Mouse (Mus musculus) CH12.LX (cell line): ENCODE measurements at regions not wholly inside any gene's neighbourhood (a gene's known extent, or its start where the extent isn't known, plus 50 kb on each side); places are given as distances from the start of the nearest gene placed in this dataset.

Experiments
- DNase-seq: peaks from one replicate; pipeline ENCODE4 v3.0.0-alpha.2; 2013; ENCODE audit errors: extremely low read depth
- H3K27ac ChIP-seq: 2 replicates; pipeline ENCODE4 v1.5.1; 2012; ENCODE audit warnings: low read depth, mild to moderate bottlenecking, control low read depth, moderate library complexity; ENCODE audit not compliant: insufficient read depth
- H3K27me3 ChIP-seq: replicated peaks from 2 replicates; pipeline ENCODE3; 2012; ENCODE audit warnings: inconsistent platforms
- H3K36me3 ChIP-seq, 2 experiments: replicated peaks in 1 of 2; 2 replicates each; pipeline versions ENCODE3 to v1.6.1; 2012; ENCODE audit warnings: inconsistent platforms in 1 of 2, low read length in 1 of 2, mild to moderate bottlenecking in 1 of 2, mixed read lengths in 1 of 2, moderate library complexity in 1 of 2; ENCODE audit not compliant: control insufficient read depth in 1 of 2, insufficient read depth in 1 of 2
- H3K4me1 ChIP-seq, 2 experiments: 2 replicates each; pipeline ENCODE4 v1.6.1; 2012; ENCODE audit warnings: inconsistent platforms in 1 of 2, moderate library complexity in 1 of 2; ENCODE audit not compliant: insufficient read depth in 2 of 2, control insufficient read depth in 1 of 2
- H3K4me2 ChIP-seq: 2 replicates; pipeline ENCODE4 v1.6.1; 2012; ENCODE audit warnings: low read depth, mild to moderate bottlenecking, control low read depth; ENCODE audit not compliant: poor library complexity, insufficient read depth, severe bottlenecking
- H3K4me3 ChIP-seq, 3 experiments: fragments of 150-350 bp in 1 of 3; sonication (generic) in 1 of 3; replicated peaks in 1 of 3; 2 replicates each; pipeline versions ENCODE3 to v1.5.1; 2011 to 2012; ENCODE audit warnings: low read depth in 2 of 3, low read length in 2 of 3, mild to moderate bottlenecking in 2 of 3, moderate library complexity in 2 of 3, control low read depth in 1 of 3, improper control_type of control experiment in 1 of 3, inconsistent platforms in 1 of 3, mixed read lengths in 1 of 3; ENCODE audit not compliant: poor library complexity in 1 of 3
- H3K79me2 ChIP-seq: replicated peaks from 2 replicates; pipeline ENCODE4 v1.6.1; 2012; ENCODE audit warnings: mild to moderate bottlenecking, moderate library complexity; ENCODE audit not compliant: control insufficient read depth, poor library complexity, insufficient read depth, severe bottlenecking; ENCODE audit errors: extremely low read depth
- H3K9ac ChIP-seq: 2 replicates; pipeline ENCODE4 v1.6.1; 2012; ENCODE audit warnings: low read depth, mild to moderate bottlenecking, control low read depth, moderate library complexity; ENCODE audit not compliant: insufficient read depth
- H3K9me3 ChIP-seq: replicated peaks from 2 replicates; pipeline ENCODE3; 2012; ENCODE audit warnings: low read length, inconsistent platforms, mixed read lengths
- BHLHE40 ChIP-seq: IDR thresholded peaks from 2 replicates; pipeline ENCODE4 v1.6.1; 2011; ENCODE audit warnings: mild to moderate bottlenecking, low read depth, low read length, improper control_type of control experiment
- ELF1 ChIP-seq: IDR thresholded peaks from 2 replicates; pipeline ENCODE4 v1.6.1; 2014; ENCODE audit warnings: low read depth, mild to moderate bottlenecking, inconsistent platforms, low read length, improper control_type of control experiment
- HCFC1 ChIP-seq: IDR thresholded peaks from 2 replicates; pipeline ENCODE4 v1.6.1; 2012; ENCODE audit warnings: low read depth, mild to moderate bottlenecking, inconsistent platforms, low read length, improper control_type of control experiment
- JUN ChIP-seq: IDR thresholded peaks from 2 replicates; pipeline ENCODE4 v1.6.1; 2011; ENCODE audit warnings: low read depth, mild to moderate bottlenecking, low read length, improper control_type of control experiment, moderate library complexity; ENCODE audit not compliant: insufficient read depth
- MAZ ChIP-seq: IDR thresholded peaks from 2 replicates; pipeline ENCODE4 v1.6.1; 2012; ENCODE audit warnings: low read depth, mild to moderate bottlenecking, inconsistent platforms, low read length, improper control_type of control experiment, moderate library complexity
- MEF2A ChIP-seq: IDR thresholded peaks from 2 replicates; pipeline ENCODE4 v1.6.1; 2014; ENCODE audit warnings: low read depth, mild to moderate bottlenecking, inconsistent platforms, low read length, improper control_type of control experiment, borderline replicate concordance
- MYC ChIP-seq: IDR thresholded peaks from 2 replicates; pipeline ENCODE4 v1.6.1; 2011; ENCODE audit warnings: low read depth, mild to moderate bottlenecking, improper control_type of control experiment, low read length
- POLR2A ChIP-seq: IDR thresholded peaks from 2 replicates; pipeline ENCODE4 v1.6.1; 2011; ENCODE audit warnings: low read depth, mild to moderate bottlenecking, improper control_type of control experiment, low read length
- TBP ChIP-seq: conservative IDR thresholded peaks from 2 replicates; pipeline ENCODE4 v1.6.1; 2011; ENCODE audit warnings: low read depth, low read length, improper control_type of control experiment
- TCF12 ChIP-seq: IDR thresholded peaks from 2 replicates; pipeline ENCODE4 v1.6.1; 2014; ENCODE audit warnings: low read depth, mild to moderate bottlenecking, inconsistent platforms, low read length, improper control_type of control experiment
- USF2 ChIP-seq: conservative IDR thresholded peaks from 2 replicates; pipeline ENCODE4 v1.6.1; 2011; ENCODE audit warnings: low read depth, low read length, improper control_type of control experiment
- ZNF384 ChIP-seq: IDR thresholded peaks from 2 replicates; pipeline ENCODE4 v1.6.1; 2012; ENCODE audit warnings: low read depth, low read length, improper control_type of control experiment, inconsistent platforms
- dilution Hi-C: fragments of 300-500 bp; cut with MboI; formaldehyde crosslinking; loops from 2 replicates; pipeline ENCODE4 v1.14.3; 2020; ENCODE audit warnings: low sequenced_read_pairs; ENCODE audit not compliant: extremely low pct_unique_long_range_greater_than_20kb, extremely low pct_ligation_motif_present
- in situ Hi-C: fragments of 300-500 bp; cut with MboI; formaldehyde crosslinking; loops from 3 replicates; pipeline ENCODE4 v1.14.3; 2019; ENCODE audit warnings: low sequenced_read_pairs, low pct_ligation_motif_present, low pct_unique_long_range_greater_than_20kb, mixed read lengths

DNA sequence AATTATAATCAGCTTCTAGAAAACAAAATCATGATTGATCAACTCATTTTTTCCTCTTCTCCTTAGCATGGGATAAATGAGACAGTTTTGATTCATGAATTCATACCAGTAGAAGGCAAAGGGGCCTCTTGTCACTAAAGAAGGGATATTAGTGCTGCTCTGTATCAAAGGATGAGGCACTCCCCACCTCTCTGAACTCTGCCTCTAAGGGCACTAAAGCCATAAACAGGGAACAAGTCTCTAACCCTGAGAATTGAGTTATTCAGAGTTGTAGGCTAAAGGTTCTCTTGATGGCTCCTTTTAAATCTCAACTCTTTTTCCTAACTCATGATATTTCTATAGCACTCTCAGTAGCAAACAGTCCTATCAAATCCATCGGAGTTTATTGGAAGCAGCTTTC lies 442.8 kb downstream of the Dync2h1 start:
- H3K4me2 ChIP-seq: no peak overlapping the region
- in situ Hi-C loops: no loop called here
- no peak overlapping the region for H3K9ac ChIP-seq
- H3K36me3 ChIP-seq: no peaks in the 10 kb centered on the region
- no peak for DNase-seq
- no peaks in the 10 kb centered on the region for H3K9me3 ChIP-seq
- TF ChIP-seq JUN (no peak), MEF2A (no peak), ELF1 (no peak), HCFC1 (no peak)
- no peak overlapping the region for H3K4me3 ChIP-seq
- no peaks in the 10 kb centered on the region for H3K4me1 ChIP-seq
- dilution Hi-C loops: no loop called here
- H3K79me2 ChIP-seq: no peaks in the 10 kb centered on the region
- no peaks in the 10 kb centered on the region for H3K27me3 ChIP-seq
- no peak overlapping the region for H3K27ac ChIP-seq

DNA sequence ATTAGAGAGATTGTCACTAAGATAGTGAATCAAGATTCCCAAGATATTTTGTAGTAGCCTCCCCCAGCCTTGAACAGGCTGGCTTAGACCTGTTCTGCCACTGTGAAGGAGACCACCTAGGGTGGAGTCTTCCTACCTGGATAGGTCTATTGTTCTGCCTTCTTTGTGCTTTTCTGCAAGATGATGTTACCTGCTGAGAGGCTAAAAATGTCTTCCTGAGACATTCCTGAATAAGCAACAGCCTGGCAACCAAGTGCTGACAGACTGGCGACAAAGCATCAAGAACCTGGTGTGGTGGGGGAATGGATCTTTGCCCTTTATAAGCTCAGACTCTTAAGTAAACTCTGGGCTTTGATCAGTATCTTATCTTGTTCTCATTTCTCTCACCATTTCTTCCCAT lies 447.8 kb downstream of the Dync2h1 start:
- Histone ChIP-seq H3K36me3 (no peaks in the 10 kb centered on the region), H3K27me3 (no peaks in the 10 kb centered on the region), H3K9ac (no peak overlapping the region), H3K9me3 (no peaks in the 10 kb centered on the region), H3K4me3 (no peak overlapping the region), H3K79me2 (no peaks in the 10 kb centered on the region), H3K4me2 (no peak overlapping the region), H3K27ac (no peak overlapping the region), H3K4me1 (no peaks in the 10 kb centered on the region)
- in situ Hi-C loops (no loop called here), dilution Hi-C loops (no loop called here)
- DNase-seq: no peak
- no peak for TF ChIP-seq BHLHE40
- no peak for TF ChIP-seq MAZ
- TF ChIP-seq USF2: no peak

DNA sequence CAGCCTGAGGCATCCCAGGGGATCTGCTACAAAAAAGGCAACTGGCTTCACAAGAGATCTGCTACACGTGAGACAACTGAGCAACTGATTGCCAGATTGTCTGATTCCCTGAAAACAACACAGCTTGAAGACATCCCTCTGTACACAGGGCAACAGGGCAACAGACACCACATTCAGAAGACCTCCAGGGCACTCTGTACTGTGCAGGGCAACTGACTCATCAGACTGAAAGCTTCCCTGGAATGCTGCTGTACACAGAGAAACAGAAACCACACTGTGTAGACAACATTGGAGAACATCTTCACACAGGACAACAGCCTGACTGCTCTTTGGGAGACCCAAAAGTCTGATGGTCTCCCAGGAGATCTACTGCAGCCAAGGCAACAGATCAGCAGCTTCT lies 456.8 kb upstream of the Ddi1 start:
- no peak overlapping the region for H3K27ac ChIP-seq
- TF ChIP-seq MYC (no peak), TBP (no peak), TCF12 (no peak), ZNF384 (no peak), POLR2A (no peak)
- H3K36me3 ChIP-seq: no peaks in the 10 kb centered on the region
- H3K4me3 ChIP-seq: no peak overlapping the region
- no peaks in the 10 kb centered on the region for H3K27me3 ChIP-seq
- no peak for DNase-seq
- dilution Hi-C loops: no loop called here
- H3K79me2 ChIP-seq: no peaks in the 10 kb centered on the region
- H3K4me1 ChIP-seq: no peaks in the 10 kb centered on the region
- no peak overlapping the region for H3K4me2 ChIP-seq
- H3K9me3 ChIP-seq: no peaks in the 10 kb centered on the region
- H3K9ac ChIP-seq: no peak overlapping the region
- in situ Hi-C loops: no loop called here
